Mouse (Mus musculus) frontal cortex, postnatal 14 days (tissue): ENCODE measurements around the gene Abcd3.
A peak's percentile ranks its signal among the peaks of the same experiment; 100 is the strongest.

Experiments used
- DNase-seq, 2 experiments: peaks; one replicate each; pipeline ENCODE4 v3.0.0; 2022; ENCODE audit warnings: low spot score in 2 of 2

Abcd3 gene

DNA sequence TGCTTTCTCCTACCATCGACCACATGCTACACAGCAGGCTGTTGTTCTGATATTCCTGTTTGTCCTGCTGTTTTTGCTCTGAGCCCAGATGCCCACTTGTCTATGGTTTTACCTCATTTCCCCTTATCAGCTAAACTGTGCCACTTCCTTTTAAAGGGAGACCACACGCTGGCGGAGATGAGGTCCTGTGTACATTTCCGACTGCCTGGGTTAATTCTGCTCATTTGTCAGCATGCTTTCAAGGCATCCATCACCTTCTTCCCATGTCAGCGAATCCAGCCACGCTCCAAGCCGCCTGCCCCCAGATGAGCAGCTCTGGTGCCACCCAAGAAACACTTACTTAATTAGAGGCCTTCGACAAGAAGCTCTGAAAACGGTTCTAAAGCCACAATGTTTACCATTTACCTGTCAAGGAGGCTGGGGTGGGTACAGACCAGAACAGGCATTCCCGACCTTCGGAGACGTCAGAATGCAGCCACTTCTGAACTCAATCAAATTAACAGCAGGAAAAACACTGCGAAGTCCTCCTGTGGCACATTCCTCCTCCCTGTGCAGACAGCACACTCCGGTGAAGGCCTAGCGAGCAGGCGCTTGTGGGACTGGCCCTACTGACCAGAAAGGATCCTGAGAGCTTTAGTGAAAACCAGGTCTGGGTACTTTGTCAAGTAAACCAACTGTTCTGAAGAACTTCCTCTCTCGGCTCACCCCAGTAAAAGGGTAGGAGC, 75.5 kb downstream of the Abcd3 start:
- no peak for DNase-seq

- DNase-seq = no peak
Observed at GRCm38 (mm10) chr3:121738742-121739342, 76.3 kb downstream of the Abcd3 start.

GRCm38 (mm10) chr3:121737901-121738300, 77.2 kb downstream of the Abcd3 start:
- no peak for DNase-seq

- no peak for DNase-seq
Observed at GRCm38 (mm10) chr3:121737453-121737852, 77.6 kb downstream of the Abcd3 start.

GRCm38 (mm10) chr3:121736025-121736744, 78.9 kb downstream of the Abcd3 start:
- peak; percentile 70 to 76 for DNase-seq

- no peak for DNase-seq
Observed at GRCm38 (mm10) chr3:121735542-121735941, 79.6 kb downstream of the Abcd3 start.

DNA sequence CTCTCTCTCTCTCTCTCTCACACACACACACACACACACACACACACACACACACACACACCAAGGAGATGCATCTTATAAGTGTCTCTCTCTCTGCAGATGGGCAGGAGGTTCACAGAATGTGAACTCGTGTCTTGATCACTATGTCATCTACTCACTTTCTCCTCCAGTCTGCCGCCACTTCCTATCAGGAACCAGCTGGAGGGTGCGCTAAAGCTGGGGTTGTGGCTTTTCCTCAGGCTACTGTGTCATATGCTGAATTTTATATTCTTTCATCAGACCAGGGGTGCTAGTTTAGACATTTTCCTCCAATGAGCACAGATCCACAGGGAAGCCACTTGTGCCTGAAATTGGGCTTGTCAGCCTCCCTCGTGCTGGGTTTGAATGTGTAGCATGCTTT, 85.4 kb downstream of the Abcd3 start:
- DNase-seq = no peak

- DNase-seq = no peak
Observed at GRCm38 (mm10) chr3:121725651-121726050, 89.5 kb downstream of the Abcd3 start.

- no peak for DNase-seq
Observed at GRCm38 (mm10) chr3:121724553-121724952, 90.5 kb downstream of the Abcd3 start.

DNA sequence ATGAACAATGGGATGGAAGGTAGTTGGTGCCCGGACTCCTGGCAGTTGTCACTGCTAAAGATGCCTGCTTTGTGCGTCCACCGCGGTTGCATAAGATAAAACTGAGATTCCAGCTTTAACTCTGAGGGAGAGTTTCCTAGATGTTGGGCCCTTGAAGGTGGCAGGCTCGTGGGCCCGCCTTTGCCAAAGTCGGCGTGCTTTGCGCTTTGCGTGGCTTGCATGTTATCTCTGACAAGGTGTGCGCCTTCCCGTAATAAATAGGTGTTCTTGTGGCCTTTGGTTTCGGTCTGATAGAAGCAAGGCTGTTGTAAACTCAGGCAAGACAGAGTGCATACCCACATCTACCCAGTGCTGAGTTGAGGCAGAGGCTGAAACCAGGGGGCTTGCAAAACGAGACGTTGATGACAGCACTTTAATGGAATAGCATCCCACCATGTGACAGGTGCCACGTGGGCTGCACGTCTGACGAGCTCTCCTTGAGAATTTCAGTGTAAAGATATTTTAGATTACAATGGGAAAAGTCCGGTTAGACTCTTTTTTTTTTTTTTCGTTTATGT, 91.1 kb downstream of the Abcd3 start:
- DNase-seq = peak in 1 of 2 experiments; percentile 21

GRCm38 (mm10) chr3:121722971-121723844, 91.9 kb downstream of the Abcd3 start, which contains the start of gene F3:
TSS of gene F3 (plus strand) at chr3:121723537.
- DNase-seq = peak; percentile 57 to 60

DNA sequence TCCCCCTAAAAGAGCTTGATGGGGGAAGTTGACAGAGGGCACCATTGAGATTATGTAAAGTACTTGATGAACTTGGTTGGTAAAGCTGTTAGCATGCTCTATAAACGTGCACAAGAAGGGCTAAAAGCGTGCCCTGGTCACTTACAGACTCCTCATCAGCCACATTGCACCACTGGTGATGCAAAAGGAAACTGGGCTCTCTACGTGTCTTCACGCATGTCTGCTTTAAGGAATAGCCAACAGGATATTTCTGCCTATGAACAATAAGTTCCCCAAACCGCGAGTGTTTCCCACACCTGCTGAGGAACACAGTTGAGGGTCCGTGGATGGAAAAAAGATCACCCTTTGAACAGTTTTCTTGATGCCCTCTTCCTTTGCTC, 93.4 kb downstream of the Abcd3 start:
- DNase-seq = no peak

GRCm38 (mm10) chr3:121720801-121721690, 94.1 kb downstream of the Abcd3 start:
- DNase-seq = no peak

DNA sequence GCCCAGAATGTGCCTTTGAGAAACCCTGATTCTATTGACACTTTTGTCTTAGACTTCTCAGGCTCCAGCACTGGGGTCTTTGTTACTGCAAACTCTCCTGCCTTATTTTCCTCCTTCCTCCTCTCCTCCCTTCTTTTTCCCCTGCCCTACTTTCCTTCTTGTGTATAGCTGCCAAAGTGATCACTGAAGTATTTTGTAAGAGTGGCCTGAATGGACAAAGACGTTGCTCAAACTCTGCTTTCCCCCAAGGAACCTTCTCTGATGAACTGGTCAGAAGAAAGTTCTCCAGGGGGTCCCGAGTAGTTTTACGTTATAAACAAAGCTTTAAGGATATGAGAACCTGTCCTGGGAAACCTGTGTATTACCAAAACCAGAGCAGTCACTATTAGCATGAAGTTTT, 95.4 kb downstream of the Abcd3 start:
- DNase-seq = no peak

- no peak for DNase-seq
Observed at GRCm38 (mm10) chr3:121718679-121719078, 96.4 kb downstream of the Abcd3 start.

DNA sequence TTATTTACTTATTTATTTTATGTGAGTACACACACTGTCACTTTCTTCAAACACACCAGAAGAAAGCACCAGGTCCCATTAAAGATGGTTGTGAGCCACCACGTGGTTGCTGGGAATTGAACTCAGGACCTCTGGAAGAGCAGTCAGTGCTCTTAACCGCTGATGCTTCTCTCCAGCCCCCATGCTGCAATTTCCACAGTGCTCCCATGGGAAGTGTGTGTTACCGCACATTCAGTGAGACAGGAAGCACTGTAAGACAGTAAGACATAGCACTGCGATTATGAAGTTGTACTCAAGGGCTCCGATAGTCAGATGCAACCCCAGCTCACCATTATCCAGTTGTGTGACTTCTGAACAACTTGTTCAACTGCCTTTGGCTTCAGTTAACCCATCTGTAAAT, 98.6 kb downstream of the Abcd3 start:
- DNase-seq = no peak

DNA sequence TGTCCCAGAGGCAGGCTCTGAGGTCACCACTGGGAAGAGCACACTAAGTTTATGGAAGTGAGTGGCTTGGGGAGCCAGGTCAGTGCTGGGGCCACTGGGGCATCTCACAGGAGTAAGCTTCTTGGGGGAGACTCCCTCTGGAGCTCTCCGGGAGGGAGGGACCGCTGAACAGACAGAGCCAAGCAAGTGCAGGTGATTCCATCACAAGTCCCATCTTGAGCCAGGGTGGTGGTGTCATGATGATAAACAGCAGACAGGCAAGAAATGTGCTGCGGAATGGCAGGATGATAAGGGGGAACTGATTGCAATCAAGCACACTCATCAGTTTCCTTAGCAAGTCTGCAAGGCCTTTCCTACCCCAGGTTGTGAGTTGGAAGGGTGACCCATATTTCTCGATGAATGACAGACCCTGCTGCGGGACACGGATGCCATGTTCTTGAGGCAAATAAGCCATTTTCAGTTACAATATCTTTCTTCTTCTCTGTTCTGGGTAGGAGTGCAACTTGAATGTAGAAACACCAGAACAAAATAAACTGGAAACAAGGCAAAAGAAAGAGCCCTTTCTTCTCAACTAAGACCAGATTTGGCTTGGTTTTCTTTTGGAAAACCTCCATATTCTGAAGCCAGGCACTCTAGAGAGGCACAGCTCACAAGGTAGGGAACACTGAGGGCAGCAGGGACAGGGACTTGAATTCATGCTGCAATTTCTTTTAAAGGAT, 99.2 kb downstream of the Abcd3 start:
- no peak for DNase-seq

DNA sequence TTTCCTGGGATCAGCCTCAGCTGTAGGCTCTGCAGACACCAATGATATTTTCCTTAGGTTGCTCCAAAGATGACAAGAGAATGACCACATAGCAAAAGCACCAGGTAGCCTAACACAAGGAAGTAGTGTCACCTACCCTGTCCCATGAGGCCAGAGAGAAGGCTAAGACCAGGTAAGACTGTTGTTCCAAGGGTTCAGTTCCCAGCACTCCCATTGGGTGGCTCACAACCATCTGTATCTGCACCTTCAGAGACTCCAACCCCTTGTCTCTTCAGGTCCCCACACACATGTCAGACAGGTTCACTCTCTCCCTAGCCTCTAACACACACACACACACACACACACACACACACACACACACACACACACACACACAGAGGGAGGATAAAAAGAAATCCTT, 99.8 kb downstream of the Abcd3 start:
- no peak for DNase-seq

- DNase-seq = no peak
Observed at GRCm38 (mm10) chr3:121714461-121714860, 100.6 kb downstream of the Abcd3 start.

- DNase-seq = no peak
Observed at GRCm38 (mm10) chr3:121713816-121714215, 101.3 kb downstream of the Abcd3 start.
